Mouse (Mus musculus) small intestine, adult 2 months (tissue): ENCODE measurements around the gene Nek8.

Source experiments
- CTCF ChIP-seq: fragments of 200-500 bp; IDR thresholded peaks from 2 replicates; pipeline ENCODE4 v1.5.1; 2012; ENCODE audit warnings: low read depth, mild to moderate bottlenecking, control low read depth, inconsistent platforms, low read length, moderate library complexity, mixed read lengths; ENCODE audit not compliant: insufficient replicate concordance, insufficient read length; ENCODE audit errors: extremely low read depth
- POLR2A ChIP-seq: fragments of 200-500 bp; IDR thresholded peaks from 2 replicates; pipeline ENCODE4 v1.6.1; 2012; ENCODE audit warnings: low read depth, mild to moderate bottlenecking, control low read depth, inconsistent platforms, low read length, moderate library complexity

DNA sequence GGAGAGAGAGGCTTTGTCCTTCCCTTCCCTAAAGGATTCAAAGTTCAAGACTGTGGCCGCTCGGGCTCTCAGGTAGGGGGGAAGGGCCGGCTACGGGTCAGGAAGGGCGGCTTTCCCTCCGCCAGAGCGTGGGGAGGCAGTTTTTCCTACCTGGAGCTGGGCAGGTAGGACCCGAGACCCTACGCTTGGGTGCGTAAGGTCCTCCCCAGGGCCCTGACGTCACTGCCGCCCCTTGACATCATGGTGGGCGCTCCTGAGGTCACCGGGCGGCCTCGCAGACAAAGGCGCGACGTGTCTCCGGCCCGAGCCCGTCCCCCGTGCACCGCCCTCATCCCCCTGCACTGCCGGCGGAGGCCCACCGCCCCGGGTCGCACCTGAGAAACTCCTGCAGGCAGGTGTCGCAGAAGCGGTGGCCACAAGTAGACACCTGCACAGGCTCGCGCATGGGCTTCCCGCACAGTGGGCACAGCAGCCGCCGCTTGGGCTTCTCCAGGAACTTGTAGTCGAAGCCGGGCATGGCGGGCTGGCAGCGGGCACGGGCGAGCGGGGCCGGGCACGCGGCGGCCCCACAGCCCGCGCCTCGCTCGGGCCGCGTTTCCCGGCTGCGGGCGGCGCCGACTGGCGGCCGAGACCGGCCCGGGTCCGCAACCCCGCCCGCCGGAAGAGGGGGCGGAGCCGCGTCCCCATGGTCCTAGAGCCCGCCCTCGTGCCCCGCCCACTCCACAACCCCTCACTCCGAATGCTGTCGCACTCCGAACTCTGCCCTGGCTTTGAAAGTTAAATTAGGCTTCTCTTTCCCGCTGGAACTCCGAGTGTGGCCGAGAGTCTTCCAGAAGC, 11.3 kb downstream of the Nek8 start, which contains the start of gene Traf4:
- TF ChIP-seq POLR2A (peak; percentile 36; the same call in 1 of the 2 replicates), CTCF (no peak)
